Mouse (Mus musculus) urinary bladder, postnatal 10 days (tissue): ENCODE measurements around the gene Pabpc6.

ENCODE experiments used
- DNase-seq: peaks from one replicate; pipeline ENCODE4 v3.0.0; 2022; ENCODE audit warnings: low spot score

The Pabpc6 gene

GRCm38 (mm10) chr17:9669283-9669905 is at the start of gene Pabpc6:
Pabpc6 (minus strand) TSS chr17:9669717.
- no peak for DNase-seq

- no peak for DNase-seq
Measured at GRCm38 (mm10) chr17:9710910-9711309, 41.4 kb upstream of the Pabpc6 start.

DNA sequence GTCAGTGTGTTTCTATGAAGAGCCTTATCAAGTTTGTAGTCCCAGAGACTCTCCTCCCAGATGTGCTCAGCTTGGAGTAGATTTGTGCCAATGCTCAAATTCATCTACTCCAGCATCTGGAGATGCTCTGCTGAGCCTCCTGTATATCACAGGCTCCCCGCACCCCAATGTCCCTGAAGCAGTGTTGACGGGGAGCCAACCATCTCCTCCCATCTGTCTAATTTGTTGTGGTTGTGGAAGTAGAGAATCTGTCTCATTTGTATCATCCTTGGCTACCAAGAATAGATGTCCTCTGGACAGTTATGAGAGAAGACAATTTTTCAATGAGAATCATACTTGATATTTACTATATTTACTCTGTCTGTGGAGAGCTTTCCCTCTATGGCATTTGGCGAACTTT is 39.4 kb upstream of the Pabpc6 start:
- DNase-seq: no peak

DNA sequence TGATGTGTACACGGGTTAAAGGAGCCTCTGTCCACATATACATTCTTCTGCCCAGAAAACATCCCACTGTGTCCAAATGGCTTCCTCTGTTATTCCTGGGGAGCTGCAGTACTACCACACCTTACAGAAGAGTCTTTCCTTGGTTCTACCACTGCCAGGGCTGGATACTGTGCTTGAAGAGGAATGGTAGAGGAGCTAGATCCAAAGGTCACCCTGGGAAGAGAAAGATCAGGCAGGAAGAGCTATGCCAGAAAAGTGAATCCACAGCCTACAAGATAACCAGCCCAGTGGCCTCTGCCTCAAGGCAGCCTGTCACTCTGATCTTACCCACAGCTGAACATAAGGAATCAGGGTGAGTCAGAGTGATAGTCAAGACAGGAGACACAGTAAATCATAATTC is 37.8 kb upstream of the Pabpc6 start:
- no peak for DNase-seq

GRCm38 (mm10) chr17:9697763-9698162 is 28.2 kb upstream of the Pabpc6 start:
- DNase-seq: no peak

GRCm38 (mm10) chr17:9691251-9691650 is 21.7 kb upstream of the Pabpc6 start:
- no peak for DNase-seq

GRCm38 (mm10) chr17:9683539-9684155 is 14.1 kb upstream of the Pabpc6 start:
- no peak for DNase-seq

- DNase-seq: no peak
Measured at GRCm38 (mm10) chr17:9680741-9681140, 11.2 kb upstream of the Pabpc6 start.

- no peak for DNase-seq
Measured at GRCm38 (mm10) chr17:9675175-9675789, 5.8 kb upstream of the Pabpc6 start.

- DNase-seq: no peak
Measured at GRCm38 (mm10) chr17:9667955-9668354, 1.6 kb downstream of the Pabpc6 start.

GRCm38 (mm10) chr17:9658651-9659050 is 10.9 kb downstream of the Pabpc6 start:
- DNase-seq: no peak

GRCm38 (mm10) chr17:9654155-9654554 is 15.4 kb downstream of the Pabpc6 start:
- DNase-seq: no peak

DNA sequence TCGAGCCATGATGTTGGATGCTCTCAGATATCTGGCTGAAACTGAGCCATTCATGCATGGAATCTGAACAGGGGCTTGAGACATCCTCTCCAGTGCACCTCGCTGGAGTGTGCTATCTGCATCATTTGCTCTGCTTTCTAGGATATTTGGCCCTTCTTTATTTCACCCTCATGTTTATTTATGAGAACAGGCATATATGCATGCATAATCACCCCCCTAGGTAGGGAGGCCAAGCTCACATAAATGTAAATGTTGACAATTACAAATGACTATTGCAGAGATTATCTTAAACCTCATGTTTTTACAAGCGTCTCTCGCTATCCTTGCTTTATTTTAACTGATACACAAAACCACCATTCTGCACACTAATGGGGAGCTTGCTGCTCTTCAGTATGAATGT is 21.9 kb downstream of the Pabpc6 start:
- no peak for DNase-seq

GRCm38 (mm10) chr17:9643657-9644180 is 25.8 kb downstream of the Pabpc6 start:
- no peak for DNase-seq

- no peak for DNase-seq
Measured at GRCm38 (mm10) chr17:9637011-9637410, 32.5 kb downstream of the Pabpc6 start.

GRCm38 (mm10) chr17:9632579-9633252 is 36.8 kb downstream of the Pabpc6 start:
- no peak for DNase-seq

DNA sequence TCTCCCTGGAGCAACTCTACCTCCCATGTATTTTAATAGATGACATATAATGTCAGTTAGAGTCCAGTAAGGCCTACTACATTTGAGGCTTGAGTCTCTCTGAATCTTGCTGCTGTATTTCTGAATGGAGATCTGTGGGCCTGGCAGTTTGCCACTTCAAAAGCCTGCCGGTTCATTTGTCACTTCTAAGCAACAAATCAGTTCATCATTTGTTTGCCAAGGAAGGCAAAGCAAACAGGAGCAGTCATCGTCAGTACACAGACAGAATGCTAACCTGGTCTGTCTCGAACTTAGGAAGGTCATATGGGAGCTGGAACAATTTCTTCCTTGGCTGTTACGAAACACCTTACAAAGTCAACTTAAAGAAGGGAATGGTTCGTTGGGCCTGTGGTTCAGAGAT is 37.4 kb downstream of the Pabpc6 start:
- DNase-seq: no peak

DNA sequence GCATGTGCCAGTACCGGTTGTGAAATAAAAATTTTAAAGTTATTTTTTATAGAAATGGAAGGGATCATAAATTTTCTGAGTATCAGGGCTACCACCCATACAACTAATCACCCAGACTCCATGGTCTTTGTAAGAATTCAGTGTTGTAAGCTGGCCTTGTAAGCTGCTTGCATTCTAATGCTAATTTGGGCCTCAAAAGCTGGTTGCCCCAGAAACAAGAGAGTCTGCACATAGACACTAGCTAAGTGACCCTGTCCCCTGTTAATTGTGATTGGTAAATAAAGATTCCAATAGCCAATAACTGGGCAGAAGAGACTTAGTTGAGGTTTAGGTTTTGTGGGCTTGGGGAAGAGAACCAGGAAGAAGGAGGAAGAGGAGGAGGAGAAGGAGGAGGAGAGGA is 38.4 kb downstream of the Pabpc6 start:
- DNase-seq: no peak

GRCm38 (mm10) chr17:9627011-9627410 is 42.5 kb downstream of the Pabpc6 start:
- DNase-seq: no peak
